Mouse (Mus musculus): ENCODE results near the gene Galnt11. TPM values are rescaled to one million over a fixed set of nuclear protein-coding genes. Genes with fewer than 3 reads are reported as not detected.
"Not testable (repeated sequence)": the region's sequence is repeated elsewhere in the genome, so short reads cannot be mapped to it uniquely, and the experiment has no call there.

The Galnt11 gene
- 23.2 and 28.5 TPM in 2 replicates for total RNA-seq (2015)
- 18.0 and 18.8 TPM in 2 replicates for total RNA-seq (2017)

- ATAC-seq (replicated peaks; ENCODE audit: poor library complexity) = no peak
Observed at GRCm38 (mm10) chr5:25221604-25222003, at the start of gene Galnt11. Galnt11 (plus strand) TSS chr5:25221904.

- not testable (repeated sequence) for ATAC-seq (replicated peaks; ENCODE audit: poor library complexity)
Observed at GRCm38 (mm10) chr5:25177937-25178336, 43.8 kb upstream of the Galnt11 start.

- not testable (repeated sequence) for ATAC-seq (replicated peaks; ENCODE audit: poor library complexity)
Observed at GRCm38 (mm10) chr5:25178543-25178942, 43.2 kb upstream of the Galnt11 start.

- ATAC-seq (replicated peaks; ENCODE audit: poor library complexity) = peak; percentile 54
Observed at GRCm38 (mm10) chr5:25179284-25179683, 42.4 kb upstream of the Galnt11 start.

- no peak for ATAC-seq (replicated peaks; ENCODE audit: poor library complexity)
Observed at GRCm38 (mm10) chr5:25179936-25180488, 41.7 kb upstream of the Galnt11 start.

- peak; percentile 93 for ATAC-seq (replicated peaks; ENCODE audit: poor library complexity)
Observed at GRCm38 (mm10) chr5:25181004-25181531, 40.6 kb upstream of the Galnt11 start, which contains the start of gene Galntl5. Galntl5 (plus strand) TSS chr5:25181460.

GRCm38 (mm10) chr5:25183595-25183994 lies 38.1 kb upstream of the Galnt11 start:
- no peak for ATAC-seq (replicated peaks; ENCODE audit: poor library complexity)

- no peak for ATAC-seq (replicated peaks; ENCODE audit: poor library complexity)
Observed at GRCm38 (mm10) chr5:25184594-25184993, 37.1 kb upstream of the Galnt11 start.

GRCm38 (mm10) chr5:25187727-25188126 lies 34.0 kb upstream of the Galnt11 start:
- ATAC-seq (replicated peaks; ENCODE audit: poor library complexity) = peak; percentile 69

- peak; percentile 77 for ATAC-seq (replicated peaks; ENCODE audit: poor library complexity)
Observed at GRCm38 (mm10) chr5:25188802-25189201, 32.9 kb upstream of the Galnt11 start.

GRCm38 (mm10) chr5:25190521-25190920 lies 31.2 kb upstream of the Galnt11 start:
- ATAC-seq (replicated peaks; ENCODE audit: poor library complexity) = no peak

- no peak for ATAC-seq (replicated peaks; ENCODE audit: poor library complexity)
Observed at GRCm38 (mm10) chr5:25211872-25212271, 9.8 kb upstream of the Galnt11 start.

GRCm38 (mm10) chr5:25213216-25213615 lies 8.5 kb upstream of the Galnt11 start:
- not testable (repeated sequence) for ATAC-seq (replicated peaks; ENCODE audit: poor library complexity)

- no peak for ATAC-seq (replicated peaks; ENCODE audit: poor library complexity)
Observed at GRCm38 (mm10) chr5:25215006-25215405, 6.7 kb upstream of the Galnt11 start.

GRCm38 (mm10) chr5:25222752-25223702 lies 1.3 kb downstream of the Galnt11 start, which contains the start of gene E130116L18Rik:
E130116L18Rik (minus strand) TSS chr5:25223153.
- peak; percentile 99 for ATAC-seq (replicated peaks; ENCODE audit: poor library complexity)

GRCm38 (mm10) chr5:25224377-25224776 lies 2.7 kb downstream of the Galnt11 start:
- ATAC-seq (replicated peaks; ENCODE audit: poor library complexity) = not testable (repeated sequence)

GRCm38 (mm10) chr5:25243101-25243500 lies 21.4 kb downstream of the Galnt11 start:
- peak; percentile 48; the same call in 1 of the 2 replicates for ATAC-seq (replicated peaks; ENCODE audit: poor library complexity)

- ATAC-seq (replicated peaks; ENCODE audit: poor library complexity) = no peak
Observed at GRCm38 (mm10) chr5:25245806-25246472, 24.2 kb downstream of the Galnt11 start.

- no peak for ATAC-seq (replicated peaks; ENCODE audit: poor library complexity)
Observed at GRCm38 (mm10) chr5:25246473-25246865, 24.8 kb downstream of the Galnt11 start.

GRCm38 (mm10) chr5:25247036-25247435 lies 25.3 kb downstream of the Galnt11 start:
- ATAC-seq (replicated peaks; ENCODE audit: poor library complexity) = no peak

GRCm38 (mm10) chr5:25252423-25252822 lies 30.7 kb downstream of the Galnt11 start:
- ATAC-seq (replicated peaks; ENCODE audit: poor library complexity) = no peak

Data from megakaryocyte progenitor cell, adult 5-6 weeks (primary cell).